Mouse (Mus musculus) left cerebral cortex, postnatal 4 days (tissue): Measurements from ENCODE around the gene Gm21797. TPM values are rescaled to one million over a fixed set of nuclear protein-coding genes. Genes with fewer than 3 reads are reported as not detected.
"Not testable (repeated sequence)": the region's sequence is repeated elsewhere in the genome, so short reads cannot be mapped to it uniquely, and the experiment has no call there.

Source experiments
- DNase-seq: peaks from one replicate; pipeline ENCODE4 v3.0.0-alpha.2; 2022
- intact Hi-C: fragments of 180-260 bp; cut with DNase I; formaldehyde crosslinking; loops from one replicate; pipeline ENCODE4 v1.15.1; 2025
- total RNA-seq, 2 experiments: library from RNA; stranded (reverse); gene quantifications; 2 replicates each; pipeline ENCODE4 v1.2.3; 2021

The Gm21797 gene
- not detected for total RNA-seq

- DNase-seq, intact Hi-C loops: not testable (repeated sequence)
These were observed at the start of gene Gm21797 for GRCm38 (mm10) chrY:40775665-40776064. TSS of gene Gm21797 (minus strand) at chrY:40775765.

GRCm38 (mm10) chrY:40804614-40805013, 29.0 kb upstream of the Gm21797 start, which contains the start of gene Gm20795:
TSS of gene Gm20795 (plus strand) at chrY:40804914.
- intact Hi-C loops = not testable (repeated sequence)

More at GRCm38 (mm10) chrY:40804614-40805013, 29.0 kb upstream of the Gm21797 start, which contains the start of gene Gm20795:
- DNase-seq = not testable (repeated sequence)

Other genes starting within 250 kb of the Gm21797 start
- gene Gm21852, start 123.8 kb downstream of the Gm21797 start, total RNA-seq = not detected
- gene Gm20795, start 29.1 kb upstream of the Gm21797 start, total RNA-seq = not detected